Comparison of ENCODE assay signal across 7 mouse cellular contexts in genomic region chr1:59481456-59482291, GRCm38 (mm10). TPM values are rescaled to one million over a fixed set of nuclear protein-coding genes. Genes with fewer than 3 reads are reported as not detected.
A peak's percentile ranks its signal among the peaks of the same experiment; 100 is the strongest.
DNase-seq lines count a peak whose midpoint lies in the region; ATAC-seq and TF ChIP-seq lines count a peak whose summit lies in the region.

No protein-coding gene starts in this region.

- no peaks in the 10 kb centered on the region for H3K9me3 ChIP-seq in embryonic facial prominence, embryonic 11.5 days (replicated peaks; ENCODE audit: control insufficient read depth, low read length)
- no peaks in the 10 kb centered on the region for H3K9me3 ChIP-seq in limb, embryonic 12.5 days
- H3K9me3 ChIP-seq in midbrain, embryonic 15.5 days = no peaks in the 10 kb centered on the region

- under 1% methylated on average over 57 of the region's 57 CpGs for WGBS in embryonic facial prominence, embryonic 11.5 days
- WGBS in kidney, adult 2 months = under 1% methylated on average over 57 of the region's 57 CpGs
- WGBS in limb, embryonic 12.5 days = under 1% methylated on average over 57 of the region's 57 CpGs
- under 1% methylated on average over 57 of the region's 57 CpGs for WGBS in midbrain, embryonic 15.5 days
- WGBS in spleen, adult 2 months = under 1% methylated on average over 56 of the region's 57 CpGs

- peak; percentile 84 for TF ChIP-seq POLR2A in kidney, adult 2 months (IDR thresholded peaks at IDR 0.05; ENCODE audit: low read depth, low read length)
- TF ChIP-seq POLR2A in spleen, adult 2 months (IDR thresholded peaks at IDR 0.05; ENCODE audit: low read depth, low read length) = 0 out of 2 replicates have a peak, but pooled peaks have one; percentile 13

- DNase-seq in adrenal gland, postnatal 14 days = peak; percentile 97
- peak; percentile 99 for DNase-seq in embryonic facial prominence, embryonic 11.5 days (ENCODE audit: low spot score)
- DNase-seq in heart, adult 18-20 months = peak; percentile 96 to 98
- DNase-seq in kidney, adult 2 months = peak; percentile 98
- DNase-seq in spleen, adult 2 months (ENCODE audit: low read depth in 1 of 2, low spot score in 2 of 2) = peak; percentile 81 to 85

- H3K9ac ChIP-seq in embryonic facial prominence, embryonic 11.5 days (replicated peaks; ENCODE audit: low read length) = peak overlapping the region; percentile 96
- H3K9ac ChIP-seq in limb, embryonic 12.5 days (replicated peaks) = peak overlapping the region; percentile 99
- peak overlapping the region; percentile 49 for H3K9ac ChIP-seq in midbrain, embryonic 15.5 days

- no peaks in the 10 kb centered on the region for H3K27me3 ChIP-seq in embryonic facial prominence, embryonic 11.5 days (ENCODE audit: control insufficient read depth, insufficient read depth, low read length)
- H3K27me3 ChIP-seq in kidney, adult 2 months (replicated peaks; ENCODE audit: control insufficient read depth, insufficient read depth, low read length) = no peaks in the 10 kb centered on the region
- no peaks in the 10 kb centered on the region for H3K27me3 ChIP-seq in limb, embryonic 12.5 days
- peaks cover 27% of the 10 kb centered on the region for H3K27me3 ChIP-seq in midbrain, embryonic 15.5 days (replicated peaks)
- H3K27me3 ChIP-seq in spleen, adult 2 months (ENCODE audit: control insufficient read depth, insufficient read depth, low read length) = peaks cover 9% of the 10 kb centered on the region; the same call in 1 of the 2 replicates

- no peak for TF ChIP-seq CTCF in kidney, adult 2 months (conservative IDR thresholded peaks at IDR 0.05; ENCODE audit: insufficient read depth, insufficient read length, low read depth, low read length)
- no peak for TF ChIP-seq CTCF in spleen, adult 2 months (IDR thresholded peaks at IDR 0.05; ENCODE audit: extremely low read depth, insufficient read depth, insufficient read length, insufficient replicate concordance)

- peak overlapping the region; percentile 98 for H3K27ac ChIP-seq in embryonic facial prominence, embryonic 11.5 days (replicated peaks; ENCODE audit: low read depth, low read length)
- H3K27ac ChIP-seq in kidney, adult 2 months (ENCODE audit: insufficient read depth, low read depth, low read length) = peak overlapping the region; percentile 65
- H3K27ac ChIP-seq in limb, embryonic 12.5 days = peak overlapping the region; percentile 99
- peak overlapping the region; percentile 61 for H3K27ac ChIP-seq in midbrain, embryonic 15.5 days
- peak overlapping the region; percentile 67 for H3K27ac ChIP-seq in spleen, adult 2 months (ENCODE audit: insufficient read depth, low read length)

- peak overlapping the region; percentile 87 for H3K4me3 ChIP-seq in embryonic facial prominence, embryonic 11.5 days (ENCODE audit: low read depth, low read length)
- peak overlapping the region; percentile 58 for H3K4me3 ChIP-seq in kidney, adult 2 months (ENCODE audit: insufficient read depth, low read depth, low read length)
- H3K4me3 ChIP-seq in limb, embryonic 12.5 days (replicated peaks) = peak overlapping the region; percentile 97
- peak overlapping the region; percentile 52 for H3K4me3 ChIP-seq in midbrain, embryonic 15.5 days
- H3K4me3 ChIP-seq in spleen, adult 2 months (ENCODE audit: extremely low read depth, insufficient read depth, insufficient read length) = peak overlapping the region; percentile 86

- no peaks in the 10 kb centered on the region for H3K36me3 ChIP-seq in embryonic facial prominence, embryonic 11.5 days (replicated peaks; ENCODE audit: control insufficient read depth, insufficient read depth, low read depth, low read length)
- H3K36me3 ChIP-seq in kidney, adult 2 months (ENCODE audit: control insufficient read depth, insufficient read depth, low read length) = no peaks in the 10 kb centered on the region
- H3K36me3 ChIP-seq in limb, embryonic 12.5 days = peaks cover 9% of the 10 kb centered on the region
- no peaks in the 10 kb centered on the region for H3K36me3 ChIP-seq in midbrain, embryonic 15.5 days (replicated peaks)
- no peaks in the 10 kb centered on the region for H3K36me3 ChIP-seq in spleen, adult 2 months (ENCODE audit: control insufficient read depth, insufficient read depth, low read length)

- peak overlapping the region; percentile 95 for H3K4me2 ChIP-seq in embryonic facial prominence, embryonic 11.5 days (ENCODE audit: low read depth, low read length)
- H3K4me2 ChIP-seq in limb, embryonic 12.5 days = peak overlapping the region; percentile 99
- peak overlapping the region; percentile 91 for H3K4me2 ChIP-seq in midbrain, embryonic 15.5 days

- H3K4me1 ChIP-seq in embryonic facial prominence, embryonic 11.5 days (ENCODE audit: control insufficient read depth, insufficient read depth, low read length) = no peaks in the 10 kb centered on the region
- peaks cover 5% of the 10 kb centered on the region; the same call in 1 of the 2 replicates for H3K4me1 ChIP-seq in kidney, adult 2 months (ENCODE audit: control insufficient read depth, insufficient read depth, low read length)
- peaks cover 48% of the 10 kb centered on the region for H3K4me1 ChIP-seq in limb, embryonic 12.5 days (replicated peaks)
- H3K4me1 ChIP-seq in midbrain, embryonic 15.5 days = peaks cover 46% of the 10 kb centered on the region
- peaks cover 8% of the 10 kb centered on the region for H3K4me1 ChIP-seq in spleen, adult 2 months (ENCODE audit: control insufficient read depth, insufficient read depth, insufficient read length)

- ATAC-seq in embryonic facial prominence, embryonic 11.5 days (replicated peaks; ENCODE audit: insufficient number of reproducible peaks, low FRiP score, low TSS enrichment, low read depth) = peak; percentile 90
- peak; percentile 87 for ATAC-seq in limb, embryonic 12.5 days (ENCODE audit: insufficient number of reproducible peaks, insufficient read depth, low FRiP score, low TSS enrichment, low read depth)
- ATAC-seq in midbrain, embryonic 15.5 days (replicated peaks) = peak; percentile 94

RNA-seq across cellular contexts. Expression of gene Fzd7, which starts 0.6 kb away (rescaled TPM):
- 13.7 and 13.9 TPM in 2 replicates for total RNA-seq in adrenal gland, postnatal 14 days (2021)
- polyA plus RNA-seq in embryonic facial prominence, embryonic 11.5 days (2014; fragmentation: Nextera tagmentation; extraction: Ambion mirVana) = 19.3 and 21.6 TPM in 2 replicates
- total RNA-seq in heart, adult 18-20 months (2021) = 1 to 10 TPM; 5.3 to 6.2 TPM
- 8.6 and 12.6 TPM in 2 replicates for polyA plus RNA-seq in kidney, adult 2 months (2012; rRNA removed)
- 20.5 and 20.9 TPM in 2 replicates for polyA plus RNA-seq in limb, embryonic 12.5 days (2016; fragmentation: Nextera tagmentation; extraction: Ambion mirVana)
- 3.0 and 3.3 TPM in 2 replicates for polyA plus RNA-seq in midbrain, embryonic 15.5 days (2015; fragmentation: Nextera tagmentation; extraction: Ambion mirVana)
- 4.5 and 5.7 TPM in 2 replicates for polyA plus RNA-seq in spleen, adult 2 months (2012; rRNA removed)

RNA-seq across cellular contexts. Expression of gene Gm973, which starts 34.4 kb away (rescaled TPM):
- 4.7 and 5.5 TPM in 2 replicates for total RNA-seq in adrenal gland, postnatal 14 days (2021)
- 2.3 and 3.7 TPM in 2 replicates for polyA plus RNA-seq in embryonic facial prominence, embryonic 11.5 days (2014; fragmentation: Nextera tagmentation; extraction: Ambion mirVana)
- total RNA-seq in heart, adult 18-20 months (2021) = under 1 TPM in 1 of 2 experiments, not detected in 1; 0.85 TPM
- polyA plus RNA-seq in kidney, adult 2 months (2012; rRNA removed) = 0.22 and 0.46 TPM in 2 replicates
- polyA plus RNA-seq in limb, embryonic 12.5 days (2016; fragmentation: Nextera tagmentation; extraction: Ambion mirVana) = 1.0 and 1.1 TPM in 2 replicates
- polyA plus RNA-seq in midbrain, embryonic 15.5 days (2015; fragmentation: Nextera tagmentation; extraction: Ambion mirVana) = 10.9 and 14.8 TPM in 2 replicates
- polyA plus RNA-seq in spleen, adult 2 months (2012; rRNA removed) = not detected in 2 replicates

Comparison
In these comparisons a context has a peak if more than half of its experiments do, and no peak if none do; other contexts are left out.
1. Peak in every context shown above with its lines: DNase-seq, ATAC-seq, H3K4me3 ChIP-seq and H3K27ac ChIP-seq.
2. H3K9ac ChIP-seq: peak in every context shown above with its lines; median percentile 99 in limb, embryonic 12.5 days; 96 in embryonic facial prominence, embryonic 11.5 days; 49 in midbrain, embryonic 15.5 days.